Mouse (Mus musculus) lung, postnatal 10 days (tissue): ENCODE data around the gene Ralgps2.

Experiments used
- DNase-seq: peaks from one replicate; pipeline ENCODE4 v3.0.0; 2021

Ralgps2 gene

GRCm38 (mm10) chr1:156939251-156940141, at the start of gene Ralgps2:
Gene Ralgps2, minus strand, starts transcription at chr1:156939626.
- DNase-seq = peak; percentile 63

- no peak for DNase-seq
These were observed 48.1 kb upstream of the Ralgps2 start for GRCm38 (mm10) chr1:156987576-156987975.

GRCm38 (mm10) chr1:156986641-156987345, 47.4 kb upstream of the Ralgps2 start:
- DNase-seq = no peak

- DNase-seq = no peak
These were observed 46.5 kb upstream of the Ralgps2 start for GRCm38 (mm10) chr1:156985657-156986640.

GRCm38 (mm10) chr1:156983009-156983870, 43.8 kb upstream of the Ralgps2 start:
- no peak for DNase-seq

GRCm38 (mm10) chr1:156981975-156982374, 42.5 kb upstream of the Ralgps2 start:
- DNase-seq = no peak

- DNase-seq = no peak
These were observed 40.3 kb upstream of the Ralgps2 start for GRCm38 (mm10) chr1:156979722-156980121.

GRCm38 (mm10) chr1:156978656-156979055, 39.2 kb upstream of the Ralgps2 start:
- DNase-seq = no peak

- DNase-seq = no peak
These were observed 34.4 kb upstream of the Ralgps2 start for GRCm38 (mm10) chr1:156973857-156974256.

- DNase-seq = no peak
These were observed 33.0 kb upstream of the Ralgps2 start for GRCm38 (mm10) chr1:156972391-156972790.

GRCm38 (mm10) chr1:156971206-156971811, 31.9 kb upstream of the Ralgps2 start:
- no peak for DNase-seq

- DNase-seq = no peak
These were observed 31.2 kb upstream of the Ralgps2 start for GRCm38 (mm10) chr1:156970641-156971040.

- no peak for DNase-seq
These were observed 28.7 kb upstream of the Ralgps2 start for GRCm38 (mm10) chr1:156968107-156968506.

- DNase-seq = no peak
These were observed 25.1 kb upstream of the Ralgps2 start for GRCm38 (mm10) chr1:156964586-156964932.

GRCm38 (mm10) chr1:156963871-156964585, 24.6 kb upstream of the Ralgps2 start:
- no peak for DNase-seq

- DNase-seq = no peak
These were observed 22.2 kb upstream of the Ralgps2 start for GRCm38 (mm10) chr1:156961481-156962265.

- no peak for DNase-seq
These were observed 19.6 kb upstream of the Ralgps2 start for GRCm38 (mm10) chr1:156959004-156959403.

- DNase-seq = no peak
These were observed 17.9 kb upstream of the Ralgps2 start for GRCm38 (mm10) chr1:156957360-156957759.

GRCm38 (mm10) chr1:156955926-156956760, 16.7 kb upstream of the Ralgps2 start:
- DNase-seq = peak; percentile 27
